Mouse (Mus musculus): Measurements from ENCODE around the gene Rbm6.

GRCm38 (mm10) chr9:107866081-107866480 lies 7.0 kb downstream of the Rbm6 start:
- TF ChIP-seq CTCF (IDR thresholded peaks at IDR 0.05; ENCODE audit: low read depth) (no peak), EP300 (IDR thresholded peaks at IDR 0.05; ENCODE audit: low read depth) (no peak)
